Mouse (Mus musculus): ENCODE data around the gene Acox3.

- TF ChIP-seq CTCF (IDR thresholded peaks at IDR 0.05; ENCODE audit: low read depth) (no peak), EP300 (optimal IDR thresholded peaks at IDR 0.05) (no peak)
These were observed 17.4 kb downstream of the Acox3 start for GRCm38 (mm10) chr5:35600233-35600632.
